Mouse (Mus musculus): ENCODE results near the gene Lrp1. TPM values are rescaled to one million over a fixed set of nuclear protein-coding genes. Genes with fewer than 3 reads are reported as not detected.

Gene Lrp1
- total RNA-seq, 2 experiments from 2014 or later, result 73.4 to 88.6 TPM

- DNase-seq, result no peak
- intact Hi-C loops (cut with DNase I), result no loop called here
Observed at GRCm38 (mm10) chr10:127531548-127531947, 89.4 kb downstream of the Lrp1 start.

GRCm38 (mm10) chr10:127530945-127531344 is 90.0 kb downstream of the Lrp1 start:
- no peak for DNase-seq
- intact Hi-C loops (cut with DNase I), result no loop called here

- intact Hi-C loops (cut with DNase I), result no loop called here
- no peak for DNase-seq
Observed at GRCm38 (mm10) chr10:127527481-127527880, 93.5 kb downstream of the Lrp1 start.

- intact Hi-C loops (cut with DNase I), result no loop called here
- peak; percentile 50 to 61 for DNase-seq
Observed at GRCm38 (mm10) chr10:127526681-127527080, 94.3 kb downstream of the Lrp1 start.

GRCm38 (mm10) chr10:127526048-127526447 is 94.9 kb downstream of the Lrp1 start:
- DNase-seq, result no peak
- intact Hi-C loops (cut with DNase I), result no loop called here

- intact Hi-C loops (cut with DNase I), result no loop called here
- DNase-seq, result no peak
Observed at GRCm38 (mm10) chr10:127524646-127525255, 96.2 kb downstream of the Lrp1 start.

GRCm38 (mm10) chr10:127522088-127522581 is 98.8 kb downstream of the Lrp1 start, which contains the start of gene Shmt2:
Shmt2 (minus strand) TSS chr10:127522444.
- DNase-seq, result peak; percentile 80 to 86
- intact Hi-C loops (cut with DNase I), result no loop called here

- DNase-seq, result no peak
Observed at GRCm38 (mm10) chr10:127521611-127522080, 99.3 kb downstream of the Lrp1 start.

GRCm38 (mm10) chr10:127520714-127521357 is 100.1 kb downstream of the Lrp1 start:
- DNase-seq, result no peak
- intact Hi-C loops (cut with DNase I), result no loop called here

More at GRCm38 (mm10) chr10:127521611-127522080, 99.3 kb downstream of the Lrp1 start:
- intact Hi-C loops (cut with DNase I), result no loop called here

- DNase-seq, result no peak
- intact Hi-C loops (cut with DNase I), result no loop called here
Observed at GRCm38 (mm10) chr10:127519903-127520713, 100.8 kb downstream of the Lrp1 start.

GRCm38 (mm10) chr10:127519041-127519701 is 101.8 kb downstream of the Lrp1 start:
- DNase-seq, result no peak

GRCm38 (mm10) chr10:127517941-127518340 is 103.0 kb downstream of the Lrp1 start:
- intact Hi-C loops (cut with DNase I), result no loop called here
- no peak for DNase-seq

More at GRCm38 (mm10) chr10:127519041-127519701, 101.8 kb downstream of the Lrp1 start:
- intact Hi-C loops (cut with DNase I), result no loop called here

GRCm38 (mm10) chr10:127516576-127517260 is 104.2 kb downstream of the Lrp1 start:
- DNase-seq, result peak; percentile 39 to 52
- intact Hi-C loops (cut with DNase I), result no loop called here

- no peak for DNase-seq
- intact Hi-C loops (cut with DNase I), result no loop called here
Observed at GRCm38 (mm10) chr10:127515983-127516459, 104.9 kb downstream of the Lrp1 start.

- DNase-seq, result no peak
- intact Hi-C loops (cut with DNase I), result no loop called here
Observed at GRCm38 (mm10) chr10:127515271-127515982, 105.5 kb downstream of the Lrp1 start.

GRCm38 (mm10) chr10:127514764-127515163 is 106.2 kb downstream of the Lrp1 start, which contains the start of gene Ndufa4l2:
Ndufa4l2 (plus strand) TSS chr10:127514967.
- intact Hi-C loops (cut with DNase I), result no loop called here

GRCm38 (mm10) chr10:127514111-127514698 is 106.7 kb downstream of the Lrp1 start:
- intact Hi-C loops (cut with DNase I), result no loop called here
- no peak for DNase-seq

More at GRCm38 (mm10) chr10:127514764-127515163, 106.2 kb downstream of the Lrp1 start, which contains the start of gene Ndufa4l2:
- peak; percentile 56 to 67 for DNase-seq

- intact Hi-C loops (cut with DNase I), result loop anchor here (1.0 kb wide), 1 partner anchor 23 kb away; no protein-coding TSS in a partner anchor
- no peak for DNase-seq
Observed at GRCm38 (mm10) chr10:127513501-127514091, 107.4 kb downstream of the Lrp1 start.

Data from heart, postnatal 36 days (tissue).